Mouse (Mus musculus) MEL (cell line): Measurements from ENCODE around the gene BC053393. TPM values are rescaled to one million over a fixed set of nuclear protein-coding genes. Genes with fewer than 3 reads are reported as not detected.
"Not testable (repeated sequence)": the region's sequence is repeated elsewhere in the genome, so short reads cannot be mapped to it uniquely, and the experiment has no call there.

Experiments
- DNase-seq: peaks from one replicate; pipeline ENCODE4 v3.0.0; 2011; ENCODE audit warnings: low read depth, low spot score
- H3K27ac ChIP-seq: 2 replicates; pipeline ENCODE4 v1.5.1; 2012; ENCODE audit warnings: low read depth, mild to moderate bottlenecking, control low read depth, low read length, moderate library complexity; ENCODE audit not compliant: control insufficient read depth
- H3K27me3 ChIP-seq, 2 experiments: fragments of 150-350 bp in 1 of 2; sonication (generic) in 1 of 2; 2 replicates each; pipeline ENCODE4 v1.6.1; 2012; ENCODE audit warnings: low read length in 2 of 2, mild to moderate bottlenecking in 2 of 2, improper control_type of control experiment in 1 of 2, moderate library complexity in 1 of 2; ENCODE audit not compliant: insufficient read depth in 2 of 2, control insufficient read depth in 1 of 2
- H3K36me3 ChIP-seq, 2 experiments: 2 replicates each; pipeline ENCODE4 v1.6.1; 2012 to 2014; ENCODE audit warnings: low read length in 2 of 2, improper control_type of control experiment in 1 of 2, inconsistent platforms in 1 of 2, mild to moderate bottlenecking in 1 of 2; ENCODE audit not compliant: insufficient read depth in 2 of 2, control insufficient read depth in 1 of 2
- H3K4me1 ChIP-seq, 2 experiments: fragments of 150-350 bp in 1 of 2; sonication (generic) in 1 of 2; 2 replicates each; pipeline ENCODE4 v1.6.1; 2012; ENCODE audit warnings: low read length in 2 of 2, improper control_type of control experiment in 1 of 2, mild to moderate bottlenecking in 1 of 2; ENCODE audit not compliant: insufficient read depth in 2 of 2, control insufficient read depth in 1 of 2
- H3K4me3 ChIP-seq, 2 experiments: fragments of 150-350 bp in 1 of 2; sonication (generic) in 1 of 2; 2 replicates each; pipeline ENCODE4 v1.5.1; 2012; ENCODE audit warnings: low read depth in 2 of 2, low read length in 2 of 2, mild to moderate bottlenecking in 2 of 2, moderate library complexity in 2 of 2, control low read depth in 1 of 2, improper control_type of control experiment in 1 of 2; ENCODE audit not compliant: control insufficient read depth in 1 of 2, insufficient read depth in 1 of 2
- H3K79me2 ChIP-seq: 2 replicates; pipeline ENCODE4 v1.6.1; 2012; ENCODE audit warnings: mild to moderate bottlenecking, low read length, moderate library complexity; ENCODE audit not compliant: control insufficient read depth, poor library complexity, insufficient read depth
- H3K9ac ChIP-seq: 2 replicates; pipeline ENCODE4 v1.6.1; 2012; ENCODE audit warnings: low read depth, mild to moderate bottlenecking, control low read depth, low read length, moderate library complexity; ENCODE audit not compliant: control insufficient read depth, poor library complexity, severe bottlenecking
- H3K9me3 ChIP-seq: fragments of 150-350 bp; sonication (generic); replicated peaks from 2 replicates; pipeline ENCODE4 v1.6.1; 2012; ENCODE audit warnings: mild to moderate bottlenecking, low read length, improper control_type of control experiment, moderate library complexity; ENCODE audit not compliant: insufficient read depth
- CHD1 ChIP-seq: IDR thresholded peaks from 2 replicates; pipeline ENCODE4 v1.6.1; 2012; ENCODE audit warnings: low read depth, mild to moderate bottlenecking, inconsistent platforms, low read length, improper control_type of control experiment
- CTCF ChIP-seq, 3 experiments: IDR thresholded peaks in 2 of 3; conservative IDR thresholded peaks in 1 of 3; 2 replicates each; pipeline ENCODE4 v1.5.1; 2011 to 2012; ENCODE audit warnings: low read length in 3 of 3, low read depth in 2 of 3, mild to moderate bottlenecking in 2 of 3, improper control_type of control experiment in 1 of 3, inconsistent platforms in 1 of 3, mixed read lengths in 1 of 3, moderate library complexity in 1 of 3; ENCODE audit not compliant: control insufficient read depth in 1 of 3, insufficient read depth in 1 of 3, poor library complexity in 1 of 3, severe bottlenecking in 1 of 3
- MYC ChIP-seq: IDR thresholded peaks from 2 replicates; pipeline ENCODE4 v1.6.1; 2011; ENCODE audit warnings: low read depth, mild to moderate bottlenecking, low read length, improper control_type of control experiment, moderate library complexity
- RAD21 ChIP-seq: IDR thresholded peaks from 2 replicates; pipeline ENCODE4 v1.6.1; 2011; ENCODE audit warnings: mild to moderate bottlenecking, low read depth, low read length, improper control_type of control experiment
- SMC3 ChIP-seq: IDR thresholded peaks from 2 replicates; pipeline ENCODE4 v1.6.1; 2011; ENCODE audit warnings: low read depth, low read length, improper control_type of control experiment
- ZC3H11A ChIP-seq: IDR thresholded peaks from 2 replicates; pipeline ENCODE4 v1.6.1; 2012; ENCODE audit warnings: low read depth, mild to moderate bottlenecking, inconsistent platforms, low read length, improper control_type of control experiment
- ZMIZ1 ChIP-seq: IDR thresholded peaks from 2 replicates; pipeline ENCODE4 v1.6.1; 2012; ENCODE audit warnings: low read depth, mild to moderate bottlenecking, inconsistent platforms, low read length, improper control_type of control experiment, moderate library complexity
- polyA plus RNA-seq, 2 experiments: library from polyadenylated mRNA; stranded (reverse) in 1 of 2; unstranded in 1 of 2; fragments of >175 nt in 1 of 2; fragments of >200 nt in 1 of 2; gene quantifications; 2 replicates each; pipeline versions ENCODE4 v1.2.1 to v1.2.4; 2012; ENCODE audit warnings: low replicate concordance in 2 of 2, low read depth in 1 of 2; ENCODE audit not compliant: insufficient read length in 2 of 2, insufficient read depth in 1 of 2, missing spikeins in 1 of 2
- total RNA-seq: library from RNA; depleted of rRNA; stranded (reverse); fragments of 300-350 nt; gene quantifications from 2 replicates; pipeline ENCODE4 v1.2.3, GENCODE M21; 2012; rRNA removed

Gene BC053393
- total and polyA plus RNA-seq, 3 experiments = not detected

- H3K27me3 ChIP-seq = no peaks in the 10 kb centered on the region
- no peak overlapping the region for H3K27ac ChIP-seq
- DNase-seq = peak; percentile 14
- no peak overlapping the region for H3K4me3 ChIP-seq
- no peak overlapping the region for H3K9ac ChIP-seq
- H3K4me1 ChIP-seq = no peaks in the 10 kb centered on the region
- peak; percentile 62 for TF ChIP-seq SMC3
- TF ChIP-seq RAD21 = peak; percentile 46
- no peak for TF ChIP-seq ZMIZ1
- peak; percentile 24 to 63 (median 58) for TF ChIP-seq CTCF (IDR thresholded peaks at IDR 0.05 in 2 of 3, conservative IDR thresholded peaks at IDR 0.05 in 1 of 3; ENCODE audit: control insufficient read depth in 1 of 3, insufficient read depth in 1 of 3, low read depth in 2 of 3, low read length in 3 of 3, poor library complexity in 1 of 3, severe bottlenecking in 1 of 3)
- TF ChIP-seq ZC3H11A = peak; percentile 26; the same call in 1 of the 2 replicates
- TF ChIP-seq CHD1 = no peak
- H3K79me2 ChIP-seq = no peaks in the 10 kb centered on the region
- no peaks in the 10 kb centered on the region for H3K36me3 ChIP-seq
- H3K9me3 ChIP-seq = no peaks in the 10 kb centered on the region
These were observed 60.3 kb downstream of the BC053393 start for GRCm38 (mm10) chr11:46631635-46632034.

DNA sequence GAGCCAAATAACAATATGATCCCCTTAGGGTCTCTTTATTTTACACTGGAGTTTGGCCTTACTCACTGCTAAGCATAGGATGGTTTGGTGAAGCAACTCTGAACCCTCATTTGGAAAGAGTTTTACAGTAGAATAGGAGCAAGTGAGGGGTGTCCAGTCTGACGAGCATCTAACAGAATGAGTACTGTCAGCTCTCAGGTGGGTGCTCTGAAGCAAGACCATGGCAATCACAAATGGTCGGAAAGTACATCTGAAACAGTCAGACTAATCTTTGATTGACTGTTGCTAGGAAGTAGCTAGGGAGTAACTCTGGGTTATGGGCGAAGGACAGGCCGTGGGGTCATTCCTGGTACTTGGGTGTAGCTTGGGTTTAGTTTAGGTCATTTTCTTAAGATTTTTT lies 64.2 kb downstream of the BC053393 start:
- not testable (repeated sequence) for H3K4me1 ChIP-seq, DNase-seq, H3K36me3 ChIP-seq, H3K79me2 ChIP-seq, H3K27me3 ChIP-seq, H3K27ac ChIP-seq, H3K4me3 ChIP-seq, H3K9me3 ChIP-seq, H3K9ac ChIP-seq

DNA sequence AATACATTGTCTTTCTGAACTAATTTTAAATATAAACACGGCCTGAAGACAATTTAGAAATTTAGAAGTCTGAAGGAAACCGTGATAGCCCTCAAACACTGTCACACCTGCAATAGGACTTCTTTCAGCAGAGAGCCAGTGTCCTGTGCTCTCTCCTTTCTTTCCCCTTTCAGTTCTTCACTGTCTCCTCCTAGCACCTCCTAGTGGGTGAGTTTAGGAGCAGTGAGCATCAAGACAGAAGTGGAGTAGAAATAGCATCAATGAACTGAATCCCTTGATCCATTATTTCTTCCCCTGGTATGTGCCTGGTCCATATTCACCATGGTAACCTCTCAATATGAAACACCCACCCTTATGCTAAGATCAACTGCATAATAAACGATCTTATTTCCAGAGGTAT lies 65.2 kb downstream of the BC053393 start:
- DNase-seq = no peak
- no peaks in the 10 kb centered on the region for H3K4me1 ChIP-seq
- H3K36me3 ChIP-seq = no peaks in the 10 kb centered on the region
- no peak overlapping the region for H3K4me3 ChIP-seq
- no peak overlapping the region for H3K27ac ChIP-seq
- H3K9me3 ChIP-seq = no peaks in the 10 kb centered on the region
- peaks cover 0 to 2% of the 10 kb centered on the region in 2 experiments; a peak in 1 of 4 replicates for H3K27me3 ChIP-seq
- no peak overlapping the region for H3K9ac ChIP-seq
- TF ChIP-seq MYC (no peak), SMC3 (peak; percentile 8; the same call in 1 of the 2 replicates)
- H3K79me2 ChIP-seq = no peaks in the 10 kb centered on the region

Other genes starting within 250 kb of the BC053393 start
- not detected in 2 replicates for gene Itk, start 182.0 kb upstream of the BC053393 start, total RNA-seq
- not detected for gene Itk, start 182.0 kb upstream of the BC053393 start, polyA plus RNA-seq
- gene Fam71b, start 175.0 kb upstream of the BC053393 start, total RNA-seq = not detected in 2 replicates
- gene Fam71b, start 175.0 kb upstream of the BC053393 start, polyA plus RNA-seq = not detected
- 50.6 and 57.8 TPM in 2 replicates for gene Med7, start 134.6 kb upstream of the BC053393 start, total RNA-seq
- gene Med7, start 134.6 kb upstream of the BC053393 start, polyA plus RNA-seq = 10 to 100 TPM in 1 of 2 experiments, not detected in 1; 56.5 TPM
- gene Havcr2, start 116.6 kb upstream of the BC053393 start, total RNA-seq = 1.7 and 2.1 TPM in 2 replicates
- gene Havcr2, start 116.6 kb upstream of the BC053393 start, polyA plus RNA-seq = 1 to 10 TPM in 1 of 2 experiments, not detected in 1; 1.3 TPM
- not detected in 2 replicates for gene Gm12169, start 47.3 kb upstream of the BC053393 start, total RNA-seq
- gene Gm12169, start 47.3 kb upstream of the BC053393 start, polyA plus RNA-seq = not detected
- gene Dppa1, start 57.7 kb downstream of the BC053393 start, total RNA-seq = not detected in 2 replicates
- gene Dppa1, start 57.7 kb downstream of the BC053393 start, polyA plus RNA-seq = not detected
- not detected in 2 replicates for gene Timd2, start 135.5 kb downstream of the BC053393 start, total RNA-seq
- gene Timd2, start 135.5 kb downstream of the BC053393 start, polyA plus RNA-seq = not detected
- gene Havcr1, start 163.5 kb downstream of the BC053393 start, total RNA-seq = not detected in 2 replicates
- gene Havcr1, start 163.5 kb downstream of the BC053393 start, polyA plus RNA-seq = not detected
- not detected in 2 replicates for gene Timd4, start 239.3 kb downstream of the BC053393 start, total RNA-seq
- not detected for gene Timd4, start 239.3 kb downstream of the BC053393 start, polyA plus RNA-seq